Mouse (Mus musculus) right cerebral cortex, adult 2 months (tissue): ENCODE measurements around the gene Adprm.
A peak's percentile ranks its signal among the peaks of the same experiment; 100 is the strongest.
"Not testable (repeated sequence)": the region's sequence is repeated elsewhere in the genome, so short reads cannot be mapped to it uniquely, and the experiment has no call there.

Source experiments
- DNase-seq, 2 experiments: peaks; one replicate each; pipeline ENCODE4 v3.0.0; 2021 to 2022; ENCODE audit warnings: low spot score in 2 of 2

Gene Adprm

DNA sequence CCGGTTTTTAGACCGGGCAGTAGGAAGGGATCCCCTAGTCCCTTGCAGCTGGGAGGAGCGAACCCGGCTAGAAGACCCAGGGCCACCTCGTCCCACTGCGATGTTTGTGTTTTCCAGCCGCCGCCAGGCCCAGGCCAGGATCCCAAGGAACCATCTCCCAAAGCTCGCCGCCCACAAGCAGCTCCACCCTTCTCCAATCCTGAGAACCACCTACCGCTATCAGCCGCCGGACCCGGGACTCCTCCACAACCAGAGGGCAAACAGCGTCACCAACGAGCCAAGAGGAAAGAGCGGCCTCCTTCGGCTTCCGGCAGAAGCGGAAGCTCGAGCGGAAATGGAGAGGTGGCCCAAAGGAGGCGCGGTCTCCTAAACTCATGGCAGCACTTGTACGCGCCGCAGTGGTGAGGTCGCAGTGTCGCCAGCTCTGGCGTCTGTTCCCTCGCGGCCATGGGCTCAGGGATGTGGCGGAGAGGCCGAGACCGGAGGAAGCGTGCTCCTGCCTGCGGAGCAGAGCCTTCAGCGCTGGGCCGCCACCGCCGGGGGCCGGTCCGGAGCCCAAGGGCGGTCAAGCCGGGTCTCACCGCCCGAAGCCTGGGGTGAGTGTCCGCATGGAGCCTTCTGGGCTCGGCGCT is at the start of gene Adprm, which contains the start of gene Sco1:
Gene Adprm (minus strand): TSS at position 274 of the 632 bp plus-strand sequence.
Gene Sco1 (plus strand): TSS at position 350 of the 632 bp plus-strand sequence.
- DNase-seq: peak; percentile 91

DNA sequence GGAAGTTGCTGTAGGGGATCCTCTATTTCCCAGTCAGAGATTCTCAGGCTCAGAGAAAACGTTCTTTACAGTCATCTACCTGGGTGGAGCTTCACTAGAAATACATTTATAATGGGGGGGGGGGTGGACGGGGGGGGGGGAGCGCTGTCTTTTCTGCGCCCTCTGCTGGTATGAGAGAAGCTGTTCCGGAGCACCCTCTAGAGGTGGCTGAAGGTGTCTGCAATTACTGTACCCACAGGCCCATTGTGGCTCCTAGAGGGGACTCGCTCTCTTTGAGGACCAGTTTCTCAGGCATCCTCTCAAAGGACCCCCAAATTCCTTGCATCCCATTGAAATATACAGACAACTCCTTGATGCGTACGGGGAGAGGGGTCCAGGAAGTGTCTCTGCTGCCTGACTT is 49.3 kb upstream of the Adprm start:
- peak; percentile 59 for DNase-seq

GRCm38 (mm10) chr11:67100169-67100568 is 47.8 kb upstream of the Adprm start:
- DNase-seq: peak; percentile 45 to 56

DNA sequence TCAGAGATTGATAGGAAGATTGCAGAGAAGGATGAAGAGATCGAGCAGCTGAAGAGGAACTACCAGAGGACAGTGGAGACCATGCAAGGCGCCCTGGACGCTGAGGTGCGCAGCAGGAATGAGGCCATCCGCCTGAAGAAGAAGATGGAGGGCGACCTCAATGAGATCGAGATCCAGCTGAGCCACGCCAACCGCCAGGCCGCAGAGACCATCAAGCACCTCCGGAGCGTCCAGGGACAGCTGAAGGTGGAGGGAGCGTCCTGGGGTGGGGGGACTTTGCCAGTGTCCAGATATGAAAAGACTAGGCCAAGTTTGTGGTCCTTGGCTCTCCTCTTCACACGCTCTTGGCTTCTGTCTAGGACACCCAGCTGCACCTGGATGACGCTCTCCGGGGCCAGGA is 46.8 kb upstream of the Adprm start:
- no peak for DNase-seq

GRCm38 (mm10) chr11:67098427-67098826 is 46.0 kb upstream of the Adprm start:
- DNase-seq: peak; percentile 48 to 60

GRCm38 (mm10) chr11:67097709-67098108 is 45.3 kb upstream of the Adprm start:
- DNase-seq: no peak

GRCm38 (mm10) chr11:67094470-67094869 is 42.1 kb upstream of the Adprm start:
- no peak for DNase-seq

DNA sequence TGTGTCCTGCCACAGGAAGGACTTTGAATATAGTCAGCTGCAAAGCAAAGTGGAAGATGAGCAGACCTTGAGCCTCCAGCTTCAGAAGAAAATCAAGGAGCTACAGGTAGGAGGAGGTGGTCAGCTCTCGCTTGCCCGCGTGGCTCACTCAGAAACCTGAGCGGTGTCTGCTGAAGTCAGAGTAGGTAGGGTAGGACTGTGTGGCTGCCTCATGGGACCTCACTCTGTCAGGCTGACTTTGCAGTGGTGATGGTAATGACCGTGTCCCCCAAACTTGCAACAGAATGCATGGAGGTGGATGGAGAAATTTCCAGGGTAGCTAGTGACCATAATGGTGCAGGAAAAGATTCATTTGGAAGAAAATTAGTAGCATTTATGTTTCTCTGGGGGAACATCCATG is 41.3 kb upstream of the Adprm start:
- no peak for DNase-seq

DNA sequence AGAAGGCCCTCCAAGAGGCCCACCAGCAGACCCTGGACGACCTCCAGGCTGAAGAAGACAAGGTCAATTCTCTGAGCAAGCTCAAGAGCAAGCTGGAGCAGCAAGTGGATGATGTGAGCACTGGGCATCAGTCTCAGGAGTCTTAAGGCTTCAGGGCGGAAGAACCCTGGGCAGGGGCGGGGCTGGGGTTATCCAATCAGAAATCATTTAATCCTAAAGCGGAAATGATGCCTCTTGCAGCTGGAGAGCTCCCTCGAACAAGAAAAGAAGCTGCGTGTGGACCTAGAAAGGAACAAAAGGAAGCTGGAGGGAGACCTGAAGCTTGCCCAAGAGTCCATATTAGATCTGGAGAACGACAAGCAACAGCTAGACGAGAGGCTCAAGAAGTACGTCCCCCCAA is 40.8 kb upstream of the Adprm start:
- no peak for DNase-seq

- DNase-seq: not testable (repeated sequence)
Measured at GRCm38 (mm10) chr11:67092354-67092753, 40.0 kb upstream of the Adprm start.

DNA sequence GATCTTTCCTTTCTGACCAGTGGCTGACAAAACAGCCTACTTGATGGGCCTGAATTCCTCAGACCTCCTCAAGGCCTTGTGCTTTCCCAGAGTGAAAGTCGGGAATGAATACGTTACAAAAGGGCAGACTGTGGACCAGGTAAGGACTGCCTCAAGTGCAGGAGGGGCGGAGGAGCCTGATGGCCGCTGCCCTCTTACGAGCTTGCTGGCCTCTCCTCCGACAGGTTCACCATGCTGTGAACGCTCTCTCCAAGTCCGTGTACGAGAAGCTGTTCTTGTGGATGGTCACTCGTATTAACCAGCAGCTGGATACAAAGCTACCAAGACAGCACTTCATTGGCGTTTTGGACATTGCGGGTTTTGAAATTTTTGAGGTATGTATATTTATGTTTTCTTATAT is 34.8 kb upstream of the Adprm start:
- no peak for DNase-seq

GRCm38 (mm10) chr11:67086467-67087164 is 34.2 kb upstream of the Adprm start:
- DNase-seq: no peak

- peak; percentile 79 to 84 for DNase-seq
Measured at GRCm38 (mm10) chr11:67085489-67085888, 33.1 kb upstream of the Adprm start.

DNA sequence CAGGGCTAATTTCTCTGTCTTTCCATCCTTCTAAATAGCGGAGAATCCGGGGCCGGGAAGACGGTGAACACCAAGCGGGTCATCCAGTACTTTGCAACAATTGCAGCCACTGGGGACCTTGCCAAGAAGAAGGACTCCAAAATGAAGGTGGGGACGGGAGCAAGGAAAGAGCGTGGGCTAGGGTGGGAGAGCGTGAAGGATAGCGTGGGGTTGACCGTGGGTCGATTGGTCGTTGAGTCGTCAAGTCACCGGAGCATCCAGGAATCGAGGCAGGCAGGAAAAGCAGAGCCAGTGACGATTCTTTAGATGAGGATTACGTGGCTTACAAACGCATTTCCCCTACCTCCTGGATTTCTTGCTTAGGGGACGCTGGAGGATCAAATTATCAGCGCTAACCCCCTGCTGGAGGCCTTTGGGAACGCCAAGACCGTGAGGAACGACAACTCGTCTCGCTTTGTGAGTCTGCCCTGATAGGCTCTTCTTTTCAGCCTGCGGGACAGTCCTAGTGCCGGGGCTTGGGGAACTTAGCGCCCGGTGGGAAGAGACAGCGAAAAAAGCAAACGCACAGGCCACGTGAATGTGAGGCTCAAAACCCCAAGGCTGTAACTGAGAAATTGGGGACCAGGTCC is 31.4 kb upstream of the Adprm start:
- DNase-seq: no peak

DNA sequence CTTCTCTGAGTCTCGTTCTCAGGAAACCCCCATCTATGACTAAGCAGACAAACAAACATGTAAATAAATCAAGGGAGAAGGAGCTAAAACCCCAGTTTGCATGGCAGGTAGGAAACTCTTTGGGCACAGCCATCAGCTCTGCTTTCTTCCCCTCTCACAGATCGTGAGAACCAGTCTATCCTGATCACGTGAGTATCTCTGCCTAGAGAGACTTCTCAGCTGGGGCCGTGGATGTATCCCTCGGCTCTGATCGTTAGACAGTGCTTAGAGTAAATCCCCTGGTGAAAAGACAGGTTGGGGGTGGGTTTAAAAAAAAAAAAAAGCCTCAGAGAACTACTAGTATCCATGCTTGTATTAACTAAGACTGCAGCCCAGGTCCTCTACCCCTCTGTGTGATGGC is 30.8 kb upstream of the Adprm start:
- DNase-seq: no peak

GRCm38 (mm10) chr11:67082793-67083192 is 30.4 kb upstream of the Adprm start:
- no peak for DNase-seq

DNA sequence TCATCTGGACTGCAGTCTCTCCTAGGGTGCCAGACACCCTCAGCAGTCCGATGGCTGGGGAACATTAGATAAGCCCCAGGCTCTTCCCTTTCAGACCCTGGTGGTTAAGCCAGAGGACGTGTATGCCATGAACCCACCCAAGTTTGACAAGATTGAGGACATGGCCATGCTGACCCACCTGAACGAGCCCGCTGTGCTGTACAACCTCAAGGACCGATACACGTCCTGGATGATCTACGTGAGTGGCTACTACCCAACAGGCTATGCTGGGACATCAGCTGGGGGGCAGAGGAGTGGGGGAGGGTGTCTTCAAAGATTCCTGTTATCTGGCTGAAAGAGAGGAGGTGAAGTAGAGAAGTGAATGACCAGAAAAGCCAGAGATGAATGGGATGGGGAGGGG is 29.8 kb upstream of the Adprm start:
- DNase-seq: no peak

GRCm38 (mm10) chr11:67081125-67081649 is 28.8 kb upstream of the Adprm start:
- no peak for DNase-seq

- peak; percentile 37 to 66 for DNase-seq
Measured at GRCm38 (mm10) chr11:67080168-67080567, 27.8 kb upstream of the Adprm start.

GRCm38 (mm10) chr11:67079740-67080139 is 27.3 kb upstream of the Adprm start:
- DNase-seq: no peak

- DNase-seq: no peak
Measured at GRCm38 (mm10) chr11:67078888-67079287, 26.5 kb upstream of the Adprm start.

GRCm38 (mm10) chr11:67078000-67078399 is 25.6 kb upstream of the Adprm start, which contains the start of gene Myh3:
Gene Myh3 (plus strand): TSS chr11:67078300.
- no peak for DNase-seq

DNA sequence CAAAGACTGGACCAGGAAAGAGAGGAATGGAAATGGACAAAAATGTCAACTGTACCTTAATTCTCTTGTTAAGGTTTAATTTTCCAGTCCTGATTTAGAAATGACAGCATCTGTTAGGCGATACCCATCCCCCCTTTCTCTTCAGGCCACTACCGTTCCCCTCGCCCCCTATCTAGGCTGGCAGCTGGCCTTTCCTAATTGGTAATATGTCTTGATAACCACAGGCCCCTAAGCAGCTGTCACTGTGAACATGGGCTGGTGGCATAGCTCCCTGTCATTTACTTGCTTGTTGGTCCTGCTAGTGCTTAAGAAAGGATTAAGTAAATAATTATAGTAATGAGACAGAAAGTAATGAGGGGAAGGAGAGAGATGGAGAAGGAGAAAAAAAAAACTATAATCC is 25.0 kb upstream of the Adprm start:
- DNase-seq: no peak
